Mouse (Mus musculus) thymus, postnatal 4 days (tissue): ENCODE measurements around the gene Ankrd65.
"Not testable (repeated sequence)": the region's sequence is repeated elsewhere in the genome, so short reads cannot be mapped to it uniquely, and the experiment has no call there.

Source experiments
- DNase-seq: peaks from one replicate; pipeline ENCODE4 v3.0.0; 2021

Ankrd65 gene

DNA sequence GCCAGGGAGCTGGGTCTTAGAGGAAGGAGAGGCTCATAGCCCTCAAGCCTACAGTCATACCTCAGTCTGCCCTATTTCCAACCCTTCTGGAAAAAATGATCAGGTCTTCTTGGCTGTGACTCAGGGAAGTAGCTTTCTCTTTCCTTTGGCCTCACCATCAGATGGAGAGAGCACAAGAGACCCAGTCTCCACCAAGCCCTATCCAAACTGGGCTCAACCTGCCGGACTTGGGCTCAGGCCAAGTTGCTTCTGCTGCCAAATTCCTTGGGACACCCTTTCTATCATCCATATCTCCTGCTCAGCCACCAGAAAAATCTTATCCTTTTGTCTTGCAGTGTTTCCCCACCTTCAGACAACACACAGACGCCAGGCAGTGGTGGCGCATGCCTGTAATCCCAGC lies 14.4 kb upstream of the Ankrd65 start:
- DNase-seq, result no peak

GRCm38 (mm10) chr4:155776704-155777335 lies 13.4 kb upstream of the Ankrd65 start:
- no peak for DNase-seq

- no peak for DNase-seq
These were observed 12.4 kb upstream of the Ankrd65 start for GRCm38 (mm10) chr4:155777816-155778215.

GRCm38 (mm10) chr4:155779498-155779897 lies 10.7 kb upstream of the Ankrd65 start:
- DNase-seq, result no peak

- no peak for DNase-seq
These were observed 9.3 kb upstream of the Ankrd65 start for GRCm38 (mm10) chr4:155780895-155781294.

DNA sequence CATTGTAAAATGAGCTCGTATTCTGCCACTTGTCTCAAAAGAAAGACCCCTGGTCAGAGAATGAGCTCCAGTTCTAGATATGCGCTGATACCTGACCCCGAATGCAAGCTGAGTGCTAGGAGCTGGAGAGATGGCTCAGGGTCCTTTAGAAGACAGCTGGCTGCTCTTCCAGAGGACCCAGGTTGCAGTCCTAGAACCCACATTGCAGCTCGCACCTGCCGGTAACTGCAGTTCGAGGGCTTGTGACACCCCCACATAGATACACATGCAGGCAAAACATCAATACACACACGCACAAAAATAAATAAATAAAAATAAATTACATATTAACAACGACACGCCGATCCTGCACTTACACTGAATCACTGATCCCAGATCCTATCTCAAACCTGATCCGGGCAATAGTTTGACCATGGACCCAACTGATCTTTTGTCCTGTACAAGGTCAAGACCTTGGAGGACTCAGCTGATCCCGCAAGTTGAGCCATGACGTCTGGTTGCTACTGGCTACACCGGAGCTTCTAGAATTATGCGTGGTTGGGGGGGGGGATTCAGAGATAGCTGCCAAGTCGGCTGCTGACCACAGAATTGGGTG lies 6.7 kb upstream of the Ankrd65 start:
- DNase-seq, result no peak

DNA sequence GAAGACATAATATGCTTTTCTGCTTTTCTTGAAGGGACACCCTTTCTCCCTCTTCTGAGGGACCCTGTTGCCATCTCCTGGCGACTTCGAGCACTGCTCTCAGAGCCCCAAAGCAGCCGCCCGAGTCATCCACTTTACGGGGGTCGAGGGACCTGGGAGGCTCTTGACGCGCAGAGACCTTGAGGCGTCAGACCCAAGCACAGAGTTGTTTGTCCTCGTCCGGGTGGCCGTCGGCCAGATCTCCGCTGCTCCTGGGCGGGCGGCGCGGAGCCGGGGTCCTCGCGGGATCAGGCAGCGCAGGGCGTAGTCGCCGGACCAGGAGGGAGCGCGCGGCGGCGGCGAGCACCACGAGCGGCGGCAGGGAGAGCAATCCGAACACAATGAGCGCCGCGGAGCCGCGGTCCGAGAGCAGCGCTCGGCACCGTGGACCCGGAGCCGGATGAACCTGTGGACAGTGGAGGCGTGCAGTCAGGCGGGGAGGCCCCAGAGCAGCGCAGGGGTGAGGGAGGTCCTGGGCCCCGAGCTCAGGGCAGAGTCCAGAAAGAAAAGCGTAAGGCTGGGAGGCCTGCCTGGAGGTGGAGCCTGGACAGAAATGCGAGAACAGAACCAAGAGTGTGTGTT lies 6.0 kb upstream of the Ankrd65 start:
- peak; percentile 82 for DNase-seq

DNA sequence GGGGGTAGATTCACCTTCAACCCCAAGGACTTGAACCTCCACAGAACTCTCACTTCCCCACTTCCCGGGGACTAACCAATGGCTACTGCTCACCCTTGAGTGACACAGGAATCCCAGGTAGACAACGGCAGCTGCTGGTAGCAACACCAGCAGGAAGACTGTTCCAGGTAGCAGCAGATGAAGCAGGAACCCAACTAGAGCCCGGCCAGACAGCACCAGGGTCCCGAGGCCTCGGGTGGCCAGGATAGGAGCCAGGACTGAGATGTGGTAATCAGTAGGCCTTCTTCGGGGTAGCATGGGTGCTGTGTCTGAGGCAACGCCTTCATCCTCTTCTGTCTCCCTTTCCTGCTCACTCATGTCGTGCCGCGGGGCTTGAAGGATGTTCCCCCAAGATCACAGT lies 5.0 kb upstream of the Ankrd65 start:
- DNase-seq, result no peak

GRCm38 (mm10) chr4:155785819-155786218 lies 4.4 kb upstream of the Ankrd65 start, which contains the start of gene Tmem88b:
Gene Tmem88b, minus strand, starts transcription at chr4:155785874.
- DNase-seq, result no peak

- DNase-seq, result no peak
These were observed 1.9 kb upstream of the Ankrd65 start for GRCm38 (mm10) chr4:155788300-155788699.

- not testable (repeated sequence) for DNase-seq
These were observed 1.4 kb upstream of the Ankrd65 start for GRCm38 (mm10) chr4:155788833-155789232.

DNA sequence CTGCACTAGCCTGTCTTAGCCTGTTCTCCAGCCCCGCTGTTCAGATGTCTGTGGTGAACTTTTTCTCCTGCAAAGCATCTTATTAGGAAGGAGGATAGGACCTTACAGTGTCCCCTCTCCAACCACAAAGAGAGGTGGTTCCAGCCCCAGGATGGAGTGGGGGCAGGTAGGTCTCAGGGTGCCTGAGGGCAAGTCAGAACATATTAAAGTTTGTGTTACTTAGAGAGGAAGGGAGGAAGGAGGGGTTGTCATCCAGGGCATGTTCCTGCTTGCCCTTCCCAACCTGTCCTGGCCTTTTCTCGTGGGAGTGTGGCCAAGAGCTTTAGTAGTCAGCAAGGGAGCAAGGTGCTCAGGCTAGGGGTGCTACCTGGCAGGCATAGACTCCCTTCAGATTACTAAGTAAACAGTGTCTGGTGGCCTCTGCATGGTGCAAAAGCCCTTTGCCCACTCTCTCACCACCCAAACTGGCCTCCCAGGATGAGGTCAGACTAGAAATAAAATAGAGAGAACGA lies 467 bp downstream of the Ankrd65 start:
- DNase-seq, result no peak

DNA sequence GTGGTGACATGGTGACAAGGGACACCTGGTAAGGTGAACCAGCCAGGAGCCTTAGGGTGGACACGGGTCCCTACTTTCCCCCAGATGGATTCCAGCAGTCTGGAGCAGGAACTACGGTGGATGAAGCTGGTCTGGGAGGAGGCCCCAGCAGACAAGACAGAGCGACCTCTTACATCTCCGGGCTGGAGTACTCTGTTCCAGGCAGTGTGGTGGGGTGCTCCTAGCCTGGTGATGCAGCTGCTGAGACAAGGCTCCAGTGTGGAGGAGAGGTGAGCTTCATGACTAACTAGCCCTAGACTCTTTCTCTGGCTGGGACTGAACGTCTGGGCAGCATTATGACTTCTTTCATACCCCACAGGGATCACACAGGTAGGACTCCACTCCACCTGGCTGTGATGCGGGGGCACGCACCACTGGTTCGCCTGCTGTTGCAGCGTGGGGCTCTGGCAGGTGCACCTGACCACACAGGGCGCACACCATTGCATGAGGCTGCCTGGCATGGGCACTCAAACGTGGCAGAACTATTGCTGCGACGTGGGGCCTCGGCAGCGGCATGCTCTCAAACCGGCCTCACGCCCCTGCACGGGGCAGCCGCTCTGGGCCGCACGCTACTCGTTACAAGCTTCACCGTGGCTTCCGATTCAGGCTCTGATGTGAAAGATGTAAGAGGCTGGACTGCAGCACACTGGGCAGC lies 1.1 kb downstream of the Ankrd65 start:
- DNase-seq, result no peak

DNA sequence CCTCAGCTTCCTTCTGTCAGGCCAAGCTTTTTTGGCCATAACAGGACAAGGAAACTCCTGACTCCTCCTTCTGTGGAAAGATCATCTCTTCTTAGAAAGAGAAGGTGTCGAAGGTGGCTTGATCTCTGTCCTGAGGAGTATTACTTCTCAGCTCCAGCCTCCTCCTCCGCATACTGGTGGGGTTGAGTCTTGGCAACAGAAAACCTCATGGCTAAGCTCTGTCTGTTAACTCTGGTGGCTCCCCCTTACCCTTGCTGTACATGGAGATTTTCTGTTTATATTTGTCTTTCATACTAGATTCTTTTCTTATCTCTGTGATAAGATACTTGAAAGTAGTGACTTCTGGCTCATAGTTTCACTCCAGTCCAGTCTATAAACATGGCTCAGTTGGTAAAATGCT lies 3.5 kb downstream of the Ankrd65 start:
- DNase-seq, result no peak

DNA sequence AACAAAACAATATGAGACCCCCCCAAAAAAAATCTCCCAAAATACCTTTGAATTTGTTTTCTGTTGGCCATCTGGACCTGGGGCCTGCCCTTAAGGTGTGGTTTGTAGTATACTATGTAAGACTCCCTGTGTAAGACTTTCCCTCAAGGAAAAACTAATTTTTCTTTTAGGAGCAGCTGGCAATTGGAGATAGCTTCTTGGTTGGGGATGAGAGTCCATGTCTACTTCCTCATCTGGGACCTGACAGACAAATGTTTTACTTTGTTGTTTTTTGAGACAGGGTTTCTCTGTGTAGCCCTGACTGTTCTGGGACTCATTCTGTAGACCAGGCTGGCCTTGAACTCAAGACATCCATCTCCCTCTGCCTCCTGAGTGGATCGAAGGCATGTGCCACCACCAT lies 11.8 kb downstream of the Ankrd65 start:
- no peak for DNase-seq

- peak; percentile 39 for DNase-seq
These were observed 12.6 kb downstream of the Ankrd65 start, which contains the start of gene Mrpl20 for GRCm38 (mm10) chr4:155802741-155803339. Gene Mrpl20, plus strand, starts transcription at chr4:155802878.

DNA sequence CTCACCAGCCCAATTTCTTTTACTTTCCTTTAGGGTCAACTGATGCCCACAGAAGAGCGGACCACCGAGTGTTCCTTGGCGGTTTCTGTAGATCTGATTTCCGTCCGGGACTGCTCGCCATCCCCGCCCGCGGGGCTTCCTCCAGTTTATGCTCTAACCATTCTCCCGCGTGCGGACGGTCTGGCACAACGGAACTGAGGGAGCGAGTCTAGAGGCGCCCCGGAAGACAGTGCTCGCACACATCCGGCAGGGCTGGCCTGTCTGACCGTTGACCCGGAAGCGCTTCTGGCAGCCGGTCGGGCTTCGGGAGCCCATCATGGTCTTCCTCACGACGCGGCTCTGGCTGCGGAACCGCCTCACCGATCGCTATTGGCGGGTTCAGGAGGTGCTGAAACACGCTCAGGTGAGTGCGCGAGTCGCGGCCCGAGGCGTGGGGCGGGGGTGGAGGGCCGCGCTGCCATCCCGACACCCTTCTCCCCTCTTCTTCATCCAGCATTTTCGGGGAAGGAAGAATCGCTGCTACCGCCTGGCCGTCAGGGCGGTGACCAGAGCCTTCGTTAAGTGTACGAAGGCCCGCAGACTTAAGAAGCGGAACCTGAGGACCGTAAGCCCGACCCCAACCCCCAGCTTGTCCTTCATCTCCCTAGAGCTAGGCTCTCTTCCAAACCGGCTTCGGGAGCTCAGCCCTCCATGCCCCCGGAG lies 13.3 kb downstream of the Ankrd65 start:
- DNase-seq, result peak; percentile 99

- DNase-seq, result no peak
These were observed 17.6 kb downstream of the Ankrd65 start for GRCm38 (mm10) chr4:155807841-155808240.

DNA sequence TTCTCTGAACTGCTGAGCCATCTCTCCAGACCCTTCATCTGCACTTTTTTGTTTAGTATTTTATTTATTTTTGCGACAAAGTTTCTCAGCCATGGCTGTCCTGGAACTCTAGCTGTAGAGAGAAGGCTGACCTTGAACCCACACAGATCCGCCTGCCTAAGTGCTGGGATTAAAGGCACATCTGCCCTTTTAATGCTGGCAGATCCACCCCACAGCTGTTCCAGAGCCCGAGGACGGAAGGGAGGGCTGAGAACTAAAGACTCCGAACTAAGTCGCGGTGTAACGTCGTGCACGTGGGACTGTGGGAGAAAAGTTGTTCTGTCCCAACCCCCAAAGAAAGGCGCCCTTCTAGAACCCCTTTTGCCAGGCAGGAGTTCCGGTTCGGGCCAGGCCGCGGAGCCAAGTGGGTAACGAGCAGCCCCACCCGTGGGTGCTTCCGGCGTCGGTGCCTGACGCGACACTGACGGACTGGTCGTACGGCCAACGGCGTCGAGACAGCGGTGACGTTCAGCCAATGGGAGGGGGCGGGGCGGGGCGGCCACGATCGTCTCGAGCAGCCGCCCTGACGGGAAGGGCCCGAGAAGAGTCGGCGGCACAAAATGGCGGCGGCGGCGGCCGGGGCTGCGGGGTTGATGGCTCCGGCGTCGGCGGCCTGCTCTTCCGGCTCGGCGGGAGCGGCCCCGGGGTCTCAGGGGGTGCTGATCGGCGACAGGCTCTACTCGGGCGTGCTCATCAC lies 21.9 kb downstream of the Ankrd65 start, which contains the start of gene Ccnl2:
Ccnl2 (plus strand) TSS at position 561 of the 736 bp plus-strand sequence.
- peak; percentile 93 for DNase-seq

DNA sequence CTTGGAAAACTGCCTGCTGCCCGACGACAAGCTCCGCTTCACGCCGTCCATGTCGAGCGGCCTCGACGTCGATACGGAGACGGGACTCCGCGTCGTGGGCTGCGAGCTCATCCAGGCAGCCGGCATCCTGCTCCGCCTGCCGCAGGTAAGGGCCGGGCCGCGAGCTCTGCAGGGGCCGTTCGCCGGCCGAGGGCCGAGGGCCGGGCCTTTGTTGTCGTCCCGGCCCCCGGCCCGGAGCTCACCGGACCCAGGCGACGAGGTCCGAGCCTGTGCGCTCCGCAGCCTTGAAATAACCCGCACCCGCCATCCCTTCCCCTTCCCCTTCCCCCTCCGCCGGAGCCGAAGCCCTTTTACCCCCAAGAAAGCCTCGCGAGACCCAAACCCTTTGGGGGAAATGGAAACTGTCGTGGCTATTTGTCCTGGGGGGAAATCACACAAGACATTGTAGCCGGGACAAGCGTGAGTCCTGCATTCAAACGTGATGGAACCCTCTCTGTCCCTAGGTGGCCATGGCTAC lies 22.5 kb downstream of the Ankrd65 start:
- DNase-seq, result peak; percentile 63

- DNase-seq, result no peak
These were observed 27.3 kb downstream of the Ankrd65 start for GRCm38 (mm10) chr4:155817533-155817932.
